Mouse (Mus musculus): ENCODE measurements around the gene P2rx4. TPM values are rescaled to one million over a fixed set of nuclear protein-coding genes. Genes with fewer than 3 reads are reported as not detected.

The P2rx4 gene
- polyA plus RNA-seq, 1 experiment from 2014 or later, result 10.3 TPM

DNA sequence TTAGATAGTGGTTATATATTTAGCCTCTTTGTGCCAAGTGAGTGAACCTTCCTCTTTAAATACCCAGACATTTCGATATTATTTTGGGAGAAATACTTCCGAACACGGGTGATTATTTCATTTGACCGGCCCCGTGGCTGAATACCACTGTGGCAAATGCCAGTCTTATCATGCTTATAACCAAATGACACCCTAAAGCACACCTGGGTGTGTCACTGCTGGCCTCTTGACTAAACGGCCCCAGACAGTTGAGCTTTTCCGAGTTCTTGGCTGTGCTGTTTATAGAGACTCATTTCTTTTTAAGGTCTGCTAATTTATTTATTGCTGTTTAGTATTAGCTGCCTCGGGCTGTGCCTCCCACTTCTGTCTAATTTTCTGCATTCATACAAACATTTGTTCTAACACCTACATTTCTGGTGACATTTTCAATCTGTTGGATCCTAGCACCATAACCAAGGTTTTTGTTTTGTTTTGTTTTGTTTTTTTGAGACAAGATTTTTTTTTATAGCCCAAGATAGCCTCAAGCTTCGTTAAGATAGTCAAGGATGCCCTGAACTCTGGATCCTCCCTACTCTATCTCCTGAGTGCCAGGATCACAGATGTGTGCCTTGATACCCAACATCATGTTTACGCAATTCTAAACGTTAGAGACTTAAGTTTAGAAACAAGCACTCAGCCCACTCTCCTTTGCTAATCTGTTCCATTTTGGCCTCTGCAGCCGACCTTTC is 7.1 kb upstream of the P2rx4 start:
- H3K36me3 ChIP-seq (ENCODE audit: control insufficient read depth, insufficient read depth), result no peaks in the 10 kb centered on the region
- no peaks in the 10 kb centered on the region for H3K9me3 ChIP-seq (ENCODE audit: control insufficient read depth, low read length)
- 80% methylated on average over 12 of the region's 12 CpGs for WGBS
- no peaks in the 10 kb centered on the region for H3K27me3 ChIP-seq (replicated peaks; ENCODE audit: control insufficient read depth, insufficient read depth, low read length)
- H3K9ac ChIP-seq (replicated peaks; ENCODE audit: low read depth, low read length), result no peak overlapping the region
- no peak overlapping the region for H3K27ac ChIP-seq (ENCODE audit: low read length)
- no peak overlapping the region for H3K4me3 ChIP-seq (replicated peaks; ENCODE audit: low read length)
- H3K4me2 ChIP-seq (ENCODE audit: low read length), result no peak overlapping the region
- peaks cover 2% of the 10 kb centered on the region; the same call in 1 of the 2 replicates for H3K4me1 ChIP-seq (replicated peaks; ENCODE audit: control insufficient read depth, insufficient read depth, low read length)
- ATAC-seq, result no peak

DNA sequence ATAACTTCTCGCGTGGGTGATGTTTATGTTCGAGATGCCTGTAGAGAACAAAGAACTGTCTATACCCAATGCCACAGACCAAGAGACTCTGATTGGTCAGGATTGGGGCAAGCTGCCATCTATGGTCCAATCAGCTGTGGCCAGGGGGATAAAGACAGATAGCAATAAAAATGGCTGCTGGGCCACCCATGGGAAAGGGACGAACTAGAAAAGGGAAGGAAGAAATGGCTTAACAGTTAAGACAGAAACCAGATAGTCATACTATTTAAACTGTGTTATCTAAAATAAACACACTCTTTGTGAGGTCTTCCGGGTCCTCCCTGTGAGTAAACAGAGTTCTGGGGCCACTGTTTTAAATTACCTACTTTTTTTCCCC is 6.5 kb upstream of the P2rx4 start:
- no peaks in the 10 kb centered on the region for H3K27me3 ChIP-seq (replicated peaks; ENCODE audit: control insufficient read depth, insufficient read depth, low read length)
- no peak overlapping the region for H3K4me3 ChIP-seq (replicated peaks; ENCODE audit: low read length)
- H3K9me3 ChIP-seq (ENCODE audit: control insufficient read depth, low read length), result no peaks in the 10 kb centered on the region
- ATAC-seq, result no peak
- H3K4me1 ChIP-seq (replicated peaks; ENCODE audit: control insufficient read depth, insufficient read depth, low read length), result no peaks in the 10 kb centered on the region
- H3K27ac ChIP-seq (ENCODE audit: low read length), result no peak overlapping the region
- WGBS, result 80% methylated on average over 5 of the region's 5 CpGs
- no peak overlapping the region for H3K4me2 ChIP-seq (ENCODE audit: low read length)
- H3K9ac ChIP-seq (replicated peaks; ENCODE audit: low read depth, low read length), result no peak overlapping the region
- no peaks in the 10 kb centered on the region for H3K36me3 ChIP-seq (ENCODE audit: control insufficient read depth, insufficient read depth)

DNA sequence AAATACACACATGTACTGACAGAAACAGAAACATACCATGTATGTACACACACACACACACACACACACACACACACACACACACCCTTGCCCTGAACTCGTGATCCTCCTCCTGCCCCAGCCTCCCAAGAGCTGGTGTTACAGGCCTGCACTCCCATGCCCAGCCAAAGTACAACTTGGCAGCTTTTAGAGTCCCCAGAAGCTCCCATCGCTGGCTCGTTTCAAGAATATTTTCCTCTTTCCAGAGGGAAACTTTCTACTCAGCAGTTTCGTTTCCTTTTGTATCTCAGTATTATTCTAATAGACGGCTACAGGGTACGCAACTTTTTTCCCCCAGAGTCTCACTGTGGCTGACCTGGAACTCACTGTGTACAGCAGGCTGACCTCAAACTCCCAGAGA is 5.2 kb upstream of the P2rx4 start:
- Histone ChIP-seq H3K4me3 (replicated peaks; ENCODE audit: low read length) (no peak overlapping the region), H3K4me2 (ENCODE audit: low read length) (no peak overlapping the region), H3K27me3 (replicated peaks; ENCODE audit: control insufficient read depth, insufficient read depth, low read length) (no peaks in the 10 kb centered on the region), H3K27ac (ENCODE audit: low read length) (no peak overlapping the region), H3K36me3 (ENCODE audit: control insufficient read depth, insufficient read depth) (no peaks in the 10 kb centered on the region), H3K4me1 (replicated peaks; ENCODE audit: control insufficient read depth, insufficient read depth, low read length) (peaks cover 4% of the 10 kb centered on the region), H3K9me3 (ENCODE audit: control insufficient read depth, low read length) (no peaks in the 10 kb centered on the region), H3K9ac (replicated peaks; ENCODE audit: low read depth, low read length) (no peak overlapping the region)
- no peak for ATAC-seq
- WGBS, result 82% methylated on average over 6 of the region's 6 CpGs

DNA sequence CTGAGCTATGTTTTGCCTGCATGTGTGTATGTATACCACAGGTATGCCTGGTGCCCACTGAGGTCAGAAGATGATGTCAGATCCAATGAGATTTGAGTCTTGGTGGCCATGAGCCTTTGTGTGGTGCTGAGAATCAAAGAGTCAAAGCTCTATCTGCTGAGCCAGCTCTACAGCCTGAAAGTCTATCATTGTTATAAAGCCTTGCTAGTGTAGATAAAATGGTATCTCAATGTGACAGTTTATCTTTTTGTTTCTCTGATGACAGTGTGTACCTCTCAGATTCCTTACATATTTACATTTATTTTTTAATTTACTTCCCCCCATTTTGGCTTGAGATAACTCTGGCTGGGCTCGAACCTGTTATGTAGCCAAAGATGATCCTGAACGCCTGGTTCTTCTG is 3.8 kb upstream of the P2rx4 start:
- Histone ChIP-seq H3K27me3 (replicated peaks; ENCODE audit: control insufficient read depth, insufficient read depth, low read length) (no peaks in the 10 kb centered on the region), H3K27ac (ENCODE audit: low read length) (no peak overlapping the region), H3K4me2 (ENCODE audit: low read length) (no peak overlapping the region), H3K9ac (replicated peaks; ENCODE audit: low read depth, low read length) (no peak overlapping the region), H3K9me3 (ENCODE audit: control insufficient read depth, low read length) (no peaks in the 10 kb centered on the region), H3K4me3 (replicated peaks; ENCODE audit: low read length) (no peak overlapping the region), H3K36me3 (ENCODE audit: control insufficient read depth, insufficient read depth) (no peaks in the 10 kb centered on the region), H3K4me1 (replicated peaks; ENCODE audit: control insufficient read depth, insufficient read depth, low read length) (peaks cover 9% of the 10 kb centered on the region)
- WGBS, result 88% methylated on average over 2 of the region's 2 CpGs
- ATAC-seq, result no peak

DNA sequence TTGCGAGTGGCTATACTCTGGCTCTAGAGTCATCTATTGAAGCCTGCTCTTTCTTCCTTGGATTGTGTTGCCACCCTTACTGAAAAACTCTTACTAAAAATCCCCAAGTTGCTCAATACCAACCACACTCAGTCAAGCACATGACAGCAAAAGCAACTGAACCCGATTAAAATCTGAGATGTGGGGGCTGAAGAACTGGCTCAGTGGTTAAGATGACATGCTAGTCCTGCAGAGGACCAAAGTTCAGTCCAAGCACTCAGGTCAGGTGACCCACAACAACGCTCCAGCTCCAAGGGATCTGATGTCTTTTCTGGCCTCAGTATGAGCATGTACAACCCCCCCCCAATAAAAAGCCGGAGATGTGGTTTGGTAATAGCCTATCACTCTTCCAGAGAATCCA is 2.8 kb upstream of the P2rx4 start:
- H3K4me2 ChIP-seq (ENCODE audit: low read length), result no peak overlapping the region
- ATAC-seq, result no peak
- no peak overlapping the region for H3K4me3 ChIP-seq (replicated peaks; ENCODE audit: low read length)
- 87% methylated on average over 4 of the region's 4 CpGs for WGBS
- no peak overlapping the region for H3K9ac ChIP-seq (replicated peaks; ENCODE audit: low read depth, low read length)
- H3K27me3 ChIP-seq (replicated peaks; ENCODE audit: control insufficient read depth, insufficient read depth, low read length), result no peaks in the 10 kb centered on the region
- H3K36me3 ChIP-seq (ENCODE audit: control insufficient read depth, insufficient read depth), result no peaks in the 10 kb centered on the region
- no peaks in the 10 kb centered on the region for H3K9me3 ChIP-seq (ENCODE audit: control insufficient read depth, low read length)
- H3K27ac ChIP-seq (ENCODE audit: low read length), result no peak overlapping the region
- peaks cover 9% of the 10 kb centered on the region for H3K4me1 ChIP-seq (replicated peaks; ENCODE audit: control insufficient read depth, insufficient read depth, low read length)

DNA sequence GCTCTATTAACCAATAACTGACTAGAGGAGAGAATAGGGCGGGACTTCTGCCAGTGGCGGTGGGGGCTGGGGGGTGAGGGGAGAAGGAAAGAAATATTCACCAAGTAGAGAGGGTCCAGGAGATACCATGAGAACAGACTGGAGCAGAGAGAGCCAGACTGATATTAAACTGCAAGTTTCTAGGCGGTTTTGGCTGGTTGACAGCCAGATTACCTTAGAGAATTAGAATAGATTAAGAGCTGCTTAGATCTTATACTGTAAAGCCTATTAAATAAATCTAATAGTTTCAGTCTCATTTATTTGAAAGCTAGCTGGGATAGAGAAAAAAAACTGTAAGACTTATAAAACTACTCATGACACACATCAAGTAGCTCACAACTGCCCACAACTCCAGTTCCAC is 2.2 kb upstream of the P2rx4 start:
- no peak overlapping the region for H3K27ac ChIP-seq (ENCODE audit: low read length)
- H3K27me3 ChIP-seq (replicated peaks; ENCODE audit: control insufficient read depth, insufficient read depth, low read length), result no peaks in the 10 kb centered on the region
- no peak overlapping the region for H3K4me2 ChIP-seq (ENCODE audit: low read length)
- WGBS, result 83% methylated on average over 3 of the region's 3 CpGs
- H3K4me3 ChIP-seq (replicated peaks; ENCODE audit: low read length), result no peak overlapping the region
- peaks cover 9% of the 10 kb centered on the region for H3K4me1 ChIP-seq (replicated peaks; ENCODE audit: control insufficient read depth, insufficient read depth, low read length)
- no peak overlapping the region for H3K9ac ChIP-seq (replicated peaks; ENCODE audit: low read depth, low read length)
- no peak for ATAC-seq
- no peaks in the 10 kb centered on the region for H3K9me3 ChIP-seq (ENCODE audit: control insufficient read depth, low read length)
- H3K36me3 ChIP-seq (ENCODE audit: control insufficient read depth, insufficient read depth), result no peaks in the 10 kb centered on the region

DNA sequence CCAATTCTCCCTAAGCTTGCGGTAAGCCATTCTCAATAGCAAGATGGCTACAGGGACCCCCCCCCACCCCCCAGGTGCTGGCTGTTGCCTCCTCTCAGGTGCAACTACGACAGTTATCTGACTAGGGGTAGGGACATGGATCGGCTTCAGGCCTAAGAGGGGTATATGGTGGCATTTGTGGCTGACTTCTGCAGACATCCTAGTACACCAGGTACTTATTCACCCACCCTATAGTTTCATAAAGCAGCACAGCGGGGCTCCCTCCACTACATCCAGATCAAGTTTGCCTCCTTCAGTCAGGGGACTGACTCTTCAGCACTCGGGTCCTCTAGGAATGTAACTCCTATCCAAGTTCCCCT is 448 bp upstream of the P2rx4 start:
- H3K27me3 ChIP-seq (replicated peaks; ENCODE audit: control insufficient read depth, insufficient read depth, low read length), result no peaks in the 10 kb centered on the region
- peak overlapping the region; percentile 75 for H3K4me2 ChIP-seq (ENCODE audit: low read length)
- peak overlapping the region; percentile 90 for H3K9ac ChIP-seq (replicated peaks; ENCODE audit: low read depth, low read length)
- H3K9me3 ChIP-seq (ENCODE audit: control insufficient read depth, low read length), result no peaks in the 10 kb centered on the region
- peaks cover 9% of the 10 kb centered on the region for H3K4me1 ChIP-seq (replicated peaks; ENCODE audit: control insufficient read depth, insufficient read depth, low read length)
- WGBS, result 44% methylated on average over 5 of the region's 5 CpGs
- H3K27ac ChIP-seq (ENCODE audit: low read length), result 0 out of 2 replicates have a peak overlapping the region, but pooled peaks have one; percentile 78
- no peak; the same call in none of the 2 replicates for ATAC-seq
- peak overlapping the region; percentile 80 for H3K4me3 ChIP-seq (replicated peaks; ENCODE audit: low read length)
- H3K36me3 ChIP-seq (ENCODE audit: control insufficient read depth, insufficient read depth), result no peaks in the 10 kb centered on the region

DNA sequence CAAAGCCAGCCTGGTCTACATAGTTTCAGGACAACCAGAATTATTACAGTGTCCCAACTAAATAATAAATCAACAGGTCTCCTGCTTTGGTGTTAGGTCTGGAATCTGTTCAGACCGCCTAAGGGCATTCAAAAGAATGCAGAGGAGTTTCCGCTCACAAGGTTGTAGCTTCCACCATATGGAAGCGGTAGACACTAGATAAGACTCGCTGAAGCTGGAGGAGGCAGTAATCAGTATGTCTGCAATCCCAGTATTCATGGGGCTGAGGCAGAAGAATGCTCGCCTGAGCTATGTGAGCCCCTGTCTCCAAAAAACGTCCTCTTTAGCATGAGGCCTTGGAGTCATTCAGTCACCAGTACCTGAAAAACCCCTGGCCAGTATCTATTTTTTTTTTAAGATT is 1.5 kb downstream of the P2rx4 start:
- no peaks in the 10 kb centered on the region for H3K36me3 ChIP-seq (ENCODE audit: control insufficient read depth, insufficient read depth)
- H3K4me2 ChIP-seq (ENCODE audit: low read length), result no peak overlapping the region
- ATAC-seq, result no peak
- no peaks in the 10 kb centered on the region for H3K27me3 ChIP-seq (replicated peaks; ENCODE audit: control insufficient read depth, insufficient read depth, low read length)
- WGBS, result 90% methylated on average over 6 of the region's 6 CpGs
- H3K27ac ChIP-seq (ENCODE audit: low read length), result no peak overlapping the region
- no peaks in the 10 kb centered on the region for H3K9me3 ChIP-seq (ENCODE audit: control insufficient read depth, low read length)
- H3K4me3 ChIP-seq (replicated peaks; ENCODE audit: low read length), result no peak overlapping the region
- peaks cover 9% of the 10 kb centered on the region for H3K4me1 ChIP-seq (replicated peaks; ENCODE audit: control insufficient read depth, insufficient read depth, low read length)
- H3K9ac ChIP-seq (replicated peaks; ENCODE audit: low read depth, low read length), result no peak overlapping the region

DNA sequence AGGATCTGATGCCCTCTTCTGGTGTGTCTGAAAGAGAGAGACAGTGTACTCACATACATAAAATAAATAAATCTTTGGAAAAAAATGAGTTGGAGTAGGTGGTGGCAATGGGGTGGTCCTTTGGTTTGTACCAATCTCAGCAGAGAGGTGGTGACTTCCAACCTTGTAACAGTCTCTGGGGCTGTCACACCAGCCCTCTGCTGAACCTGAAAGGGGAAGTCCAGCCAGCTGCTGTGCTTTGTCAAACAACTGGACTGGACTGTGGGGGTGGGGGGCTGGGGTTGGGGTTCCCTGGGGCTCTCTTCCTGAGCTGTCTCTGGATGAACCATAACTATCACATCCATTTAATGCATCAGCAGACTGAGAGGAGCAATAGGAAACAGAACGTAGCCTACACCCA is 8.4 kb downstream of the P2rx4 start:
- no peaks in the 10 kb centered on the region for H3K9me3 ChIP-seq (ENCODE audit: control insufficient read depth, low read length)
- no peak for ATAC-seq
- 67% methylated on average over 1 of the region's 1 CpGs for WGBS
- no peak overlapping the region for H3K4me3 ChIP-seq (replicated peaks; ENCODE audit: low read length)
- H3K36me3 ChIP-seq (ENCODE audit: control insufficient read depth, insufficient read depth), result no peaks in the 10 kb centered on the region
- no peaks in the 10 kb centered on the region for H3K4me1 ChIP-seq (replicated peaks; ENCODE audit: control insufficient read depth, insufficient read depth, low read length)
- H3K9ac ChIP-seq (replicated peaks; ENCODE audit: low read depth, low read length), result no peak overlapping the region
- H3K4me2 ChIP-seq (ENCODE audit: low read length), result no peak overlapping the region
- H3K27me3 ChIP-seq (replicated peaks; ENCODE audit: control insufficient read depth, insufficient read depth, low read length), result no peaks in the 10 kb centered on the region
- H3K27ac ChIP-seq (ENCODE audit: low read length), result no peak overlapping the region

DNA sequence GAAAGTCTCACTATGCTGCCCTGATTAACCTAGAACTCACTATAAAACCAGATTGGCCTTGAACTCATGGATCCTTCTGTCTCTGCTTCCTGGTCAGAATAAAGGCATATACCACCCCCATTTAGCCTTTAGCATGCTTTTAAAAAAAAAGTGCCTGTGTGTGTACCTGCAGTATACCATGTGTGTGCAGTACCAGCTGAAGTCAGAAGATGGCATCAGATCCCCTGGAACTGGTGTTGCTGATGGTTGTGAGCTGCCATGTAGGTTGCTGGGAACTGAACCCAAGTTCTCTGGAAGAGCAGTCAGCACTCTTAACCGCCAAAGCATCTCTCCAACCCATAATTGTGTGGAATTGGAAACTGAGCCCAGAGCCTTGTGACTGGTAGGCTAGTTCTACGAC is 9.4 kb downstream of the P2rx4 start:
- Histone ChIP-seq H3K9ac (replicated peaks; ENCODE audit: low read depth, low read length) (no peak overlapping the region), H3K4me1 (replicated peaks; ENCODE audit: control insufficient read depth, insufficient read depth, low read length) (no peaks in the 10 kb centered on the region), H3K36me3 (ENCODE audit: control insufficient read depth, insufficient read depth) (no peaks in the 10 kb centered on the region), H3K27ac (ENCODE audit: low read length) (no peak overlapping the region), H3K27me3 (replicated peaks; ENCODE audit: control insufficient read depth, insufficient read depth, low read length) (no peaks in the 10 kb centered on the region), H3K4me3 (replicated peaks; ENCODE audit: low read length) (no peak overlapping the region), H3K9me3 (ENCODE audit: control insufficient read depth, low read length) (no peaks in the 10 kb centered on the region), H3K4me2 (ENCODE audit: low read length) (no peak overlapping the region)
- no peak for ATAC-seq
- 99% methylated on average over 2 of the region's 2 CpGs for WGBS

Data from forebrain, embryonic 16.5 days (tissue).